Mouse (Mus musculus): ENCODE results near the gene Opn4. TPM values are rescaled to one million over a fixed set of nuclear protein-coding genes. Genes with fewer than 3 reads are reported as not detected.

The Opn4 gene
- polyA plus RNA-seq, 1 experiment from 2014 or later, result not detected

- DNase-seq, result no peak
Measured at GRCm38 (mm10) chr14:34626824-34627223, 26.9 kb upstream of the Opn4 start.

GRCm38 (mm10) chr14:34623531-34624210, 23.7 kb upstream of the Opn4 start:
- Histone ChIP-seq H3K27ac (ENCODE audit: low read depth) (peak overlapping the region; percentile 67), H3K4me2 (ENCODE audit: low read depth, low read length) (peak overlapping the region; percentile 64), H3K4me3 (ENCODE audit: low read depth, low read length) (0 out of 2 replicates have a peak overlapping the region, but pooled peaks have one; percentile 13)

More at GRCm38 (mm10) chr14:34626824-34627223, 26.9 kb upstream of the Opn4 start:
- H3K9ac ChIP-seq (replicated peaks), result no peak overlapping the region
- H3K4me1 ChIP-seq (ENCODE audit: insufficient read depth), result peaks cover 17% of the 10 kb centered on the region
- WGBS (ENCODE audit: insufficient replicate concordance), result 67% methylated on average over 7 of the region's 7 CpGs
- no peaks in the 10 kb centered on the region for H3K9me3 ChIP-seq (ENCODE audit: low read length)
- H3K36me3 ChIP-seq (replicated peaks; ENCODE audit: insufficient read depth, low read length), result no peaks in the 10 kb centered on the region
- ATAC-seq, result no peak
- TF ChIP-seq EP300 (IDR thresholded peaks at IDR 0.05; ENCODE audit: low read depth) (no peak), CTCF (IDR thresholded peaks at IDR 0.05; ENCODE audit: low read depth) (no peak)
- no peaks in the 10 kb centered on the region for H3K27me3 ChIP-seq (ENCODE audit: insufficient read depth, low read length)
- H3K27ac ChIP-seq (ENCODE audit: low read depth), result no peak overlapping the region
- no peak overlapping the region; the same call in 1 of the 2 replicates for H3K4me2 ChIP-seq (ENCODE audit: low read depth, low read length)
- no peak overlapping the region for H3K4me3 ChIP-seq (ENCODE audit: low read depth, low read length)

GRCm38 (mm10) chr14:34623074-34623473, 23.1 kb upstream of the Opn4 start:
- no peak for TF ChIP-seq EP300 (IDR thresholded peaks at IDR 0.05; ENCODE audit: low read depth)
- no peak for TF ChIP-seq CTCF (IDR thresholded peaks at IDR 0.05; ENCODE audit: low read depth)
- Histone ChIP-seq H3K27me3 (ENCODE audit: insufficient read depth, low read length) (no peaks in the 10 kb centered on the region), H3K4me3 (ENCODE audit: low read depth, low read length) (no peak overlapping the region), H3K4me1 (ENCODE audit: insufficient read depth) (peaks cover 17% of the 10 kb centered on the region), H3K9me3 (ENCODE audit: low read length) (no peaks in the 10 kb centered on the region), H3K36me3 (replicated peaks; ENCODE audit: insufficient read depth, low read length) (no peaks in the 10 kb centered on the region), H3K4me2 (ENCODE audit: low read depth, low read length) (peak overlapping the region; percentile 64), H3K9ac (replicated peaks) (no peak overlapping the region), H3K27ac (ENCODE audit: low read depth) (peak overlapping the region; percentile 67)
- ATAC-seq, result peak; percentile 11
- 61% methylated on average over 5 of the region's 5 CpGs for WGBS (ENCODE audit: insufficient replicate concordance)
- no peak for DNase-seq

More at GRCm38 (mm10) chr14:34623531-34624210, 23.7 kb upstream of the Opn4 start:
- H3K27me3 ChIP-seq (ENCODE audit: insufficient read depth, low read length), result no peaks in the 10 kb centered on the region
- DNase-seq, result peak; percentile 80
- H3K9me3 ChIP-seq (ENCODE audit: low read length), result no peaks in the 10 kb centered on the region
- TF ChIP-seq CTCF (IDR thresholded peaks at IDR 0.05; ENCODE audit: low read depth) (no peak), EP300 (IDR thresholded peaks at IDR 0.05; ENCODE audit: low read depth) (peak; percentile 99)
- WGBS (ENCODE audit: insufficient replicate concordance), result 37% methylated on average over 16 of the region's 16 CpGs
- peak; percentile 82 for ATAC-seq
- H3K9ac ChIP-seq (replicated peaks), result no peak overlapping the region
- H3K36me3 ChIP-seq (replicated peaks; ENCODE audit: insufficient read depth, low read length), result no peaks in the 10 kb centered on the region
- peaks cover 17% of the 10 kb centered on the region for H3K4me1 ChIP-seq (ENCODE audit: insufficient read depth)

- Histone ChIP-seq H3K9ac (replicated peaks) (no peak overlapping the region), H3K27ac (ENCODE audit: low read depth) (no peak overlapping the region)
- peak; percentile 53 for ATAC-seq
Measured at GRCm38 (mm10) chr14:34620611-34621376, 20.9 kb upstream of the Opn4 start.

GRCm38 (mm10) chr14:34618808-34619207, 18.9 kb upstream of the Opn4 start:
- WGBS (ENCODE audit: insufficient replicate concordance), result 35% methylated on average over 9 of the region's 9 CpGs
- H3K27ac ChIP-seq (ENCODE audit: low read depth), result no peak overlapping the region
- no peaks in the 10 kb centered on the region for H3K9me3 ChIP-seq (ENCODE audit: low read length)
- no peak for ATAC-seq
- H3K27me3 ChIP-seq (ENCODE audit: insufficient read depth, low read length), result 0 out of 2 replicates have a peak, but pooled peaks cover 4% of the 10 kb centered on the region
- H3K9ac ChIP-seq (replicated peaks), result no peak overlapping the region
- no peaks in the 10 kb centered on the region for H3K36me3 ChIP-seq (replicated peaks; ENCODE audit: insufficient read depth, low read length)
- no peak overlapping the region for H3K4me3 ChIP-seq (ENCODE audit: low read depth, low read length)
- H3K4me2 ChIP-seq (ENCODE audit: low read depth, low read length), result no peak overlapping the region
- no peak for DNase-seq
- H3K4me1 ChIP-seq (ENCODE audit: insufficient read depth), result peaks cover 18% of the 10 kb centered on the region
- TF ChIP-seq CTCF (IDR thresholded peaks at IDR 0.05; ENCODE audit: low read depth) (no peak), EP300 (IDR thresholded peaks at IDR 0.05; ENCODE audit: low read depth) (no peak)

More at GRCm38 (mm10) chr14:34620611-34621376, 20.9 kb upstream of the Opn4 start:
- no peaks in the 10 kb centered on the region for H3K27me3 ChIP-seq (ENCODE audit: insufficient read depth, low read length)
- H3K9me3 ChIP-seq (ENCODE audit: low read length), result no peaks in the 10 kb centered on the region
- no peak overlapping the region for H3K4me3 ChIP-seq (ENCODE audit: low read depth, low read length)
- H3K36me3 ChIP-seq (replicated peaks; ENCODE audit: insufficient read depth, low read length), result no peaks in the 10 kb centered on the region
- WGBS (ENCODE audit: insufficient replicate concordance), result 30% methylated on average over 10 of the region's 10 CpGs
- TF ChIP-seq EP300 (IDR thresholded peaks at IDR 0.05; ENCODE audit: low read depth), result 0 out of 2 replicates have a peak, but pooled peaks have one; percentile 13
- TF ChIP-seq CTCF (IDR thresholded peaks at IDR 0.05; ENCODE audit: low read depth), result peak; percentile 86
- H3K4me1 ChIP-seq (ENCODE audit: insufficient read depth), result peaks cover 13% of the 10 kb centered on the region; the same call in 1 of the 2 replicates
- DNase-seq, result peak; percentile 70
- H3K4me2 ChIP-seq (ENCODE audit: low read depth, low read length), result no peak overlapping the region

GRCm38 (mm10) chr14:34616821-34617220, 16.9 kb upstream of the Opn4 start:
- H3K9me3 ChIP-seq (ENCODE audit: low read length), result no peaks in the 10 kb centered on the region
- H3K27me3 ChIP-seq (ENCODE audit: insufficient read depth, low read length), result 0 out of 2 replicates have a peak, but pooled peaks cover 4% of the 10 kb centered on the region
- no peak overlapping the region for H3K9ac ChIP-seq (replicated peaks)
- no peak overlapping the region for H3K4me3 ChIP-seq (ENCODE audit: low read depth, low read length)
- 1% methylated on average over 8 of the region's 8 CpGs for WGBS (ENCODE audit: insufficient replicate concordance)
- H3K4me1 ChIP-seq (ENCODE audit: insufficient read depth), result peaks cover 6% of the 10 kb centered on the region; the same call in 1 of the 2 replicates
- ATAC-seq, result peak; percentile 69
- DNase-seq, result peak; percentile 91
- H3K27ac ChIP-seq (ENCODE audit: low read depth), result no peak overlapping the region
- TF ChIP-seq EP300 (IDR thresholded peaks at IDR 0.05; ENCODE audit: low read depth) (no peak), CTCF (IDR thresholded peaks at IDR 0.05; ENCODE audit: low read depth) (peak; percentile 100)
- H3K4me2 ChIP-seq (ENCODE audit: low read depth, low read length), result no peak overlapping the region
- H3K36me3 ChIP-seq (replicated peaks; ENCODE audit: insufficient read depth, low read length), result no peaks in the 10 kb centered on the region
